Mouse (Mus musculus) brain, embryonic 18.5 days (tissue): ENCODE results near the gene Zbtb40.
A peak's percentile ranks its signal among the peaks of the same experiment; 100 is the strongest.

Experiments used
- DNase-seq: peaks from one replicate; pipeline ENCODE4 v3.0.0-alpha.2; 2012; ENCODE audit warnings: low read depth, low spot score

Gene Zbtb40

GRCm38 (mm10) chr4:137048550-137049032, at the start of gene Zbtb40:
Gene Zbtb40 (minus strand): TSS chr4:137048801.
- DNase-seq = peak; percentile 98

- no peak for DNase-seq
These were observed 49.4 kb upstream of the Zbtb40 start for GRCm38 (mm10) chr4:137097984-137098327.

GRCm38 (mm10) chr4:137097246-137097983, 48.8 kb upstream of the Zbtb40 start:
- no peak for DNase-seq

- DNase-seq = no peak
These were observed 47.8 kb upstream of the Zbtb40 start for GRCm38 (mm10) chr4:137096353-137096752.

- no peak for DNase-seq
These were observed 36.6 kb upstream of the Zbtb40 start for GRCm38 (mm10) chr4:137085083-137085810.

GRCm38 (mm10) chr4:137082866-137083265, 34.3 kb upstream of the Zbtb40 start:
- no peak for DNase-seq

- DNase-seq = no peak
These were observed 32.8 kb upstream of the Zbtb40 start for GRCm38 (mm10) chr4:137081401-137081800.

- DNase-seq = no peak
These were observed 28.6 kb upstream of the Zbtb40 start for GRCm38 (mm10) chr4:137077216-137077615.

GRCm38 (mm10) chr4:137071204-137071603, 22.6 kb upstream of the Zbtb40 start:
- no peak for DNase-seq

- no peak for DNase-seq
These were observed 19.9 kb upstream of the Zbtb40 start for GRCm38 (mm10) chr4:137068491-137068890.

- DNase-seq = no peak
These were observed 17.2 kb upstream of the Zbtb40 start for GRCm38 (mm10) chr4:137065846-137066245.

GRCm38 (mm10) chr4:137054932-137055331, 6.3 kb upstream of the Zbtb40 start:
- DNase-seq = no peak

- no peak for DNase-seq
These were observed 5.2 kb upstream of the Zbtb40 start for GRCm38 (mm10) chr4:137053810-137054209.

GRCm38 (mm10) chr4:137047840-137048549, 606 bp downstream of the Zbtb40 start:
- DNase-seq = no peak

GRCm38 (mm10) chr4:137046110-137046509, 2.5 kb downstream of the Zbtb40 start:
- no peak for DNase-seq

- no peak for DNase-seq
These were observed 4.1 kb downstream of the Zbtb40 start for GRCm38 (mm10) chr4:137044516-137044915.

- DNase-seq = no peak
These were observed 4.8 kb downstream of the Zbtb40 start for GRCm38 (mm10) chr4:137043799-137044198.

GRCm38 (mm10) chr4:137042039-137042438, 6.6 kb downstream of the Zbtb40 start:
- no peak for DNase-seq

GRCm38 (mm10) chr4:137041161-137041621, 7.4 kb downstream of the Zbtb40 start:
- DNase-seq = no peak

- no peak for DNase-seq
These were observed 9.2 kb downstream of the Zbtb40 start for GRCm38 (mm10) chr4:137039441-137039840.

GRCm38 (mm10) chr4:137038501-137038900, 10.1 kb downstream of the Zbtb40 start:
- no peak for DNase-seq

- no peak for DNase-seq
These were observed 10.5 kb downstream of the Zbtb40 start for GRCm38 (mm10) chr4:137038096-137038495.
